Mouse (Mus musculus): ENCODE measurements around the gene Ccdc146. TPM values are rescaled to one million over a fixed set of nuclear protein-coding genes. Genes with fewer than 3 reads are reported as not detected.
"Not testable (repeated sequence)": the region's sequence is repeated elsewhere in the genome, so short reads cannot be mapped to it uniquely, and the experiment has no call there.

Gene Ccdc146
- polyA plus RNA-seq, 1 experiment from 2014 or later = 0.50 TPM

GRCm38 (mm10) chr5:21366338-21367053 is 58.0 kb downstream of the Ccdc146 start:
- no peak for ATAC-seq
- Histone ChIP-seq H3K9ac (no peak overlapping the region), H3K4me1 (no peaks in the 10 kb centered on the region; the same call in 1 of the 2 replicates), H3K27ac (no peak overlapping the region), H3K36me3 (ENCODE audit: poor library complexity, severe bottlenecking) (no peaks in the 10 kb centered on the region), H3K9me3 (replicated peaks) (no peaks in the 10 kb centered on the region), H3K27me3 (no peaks in the 10 kb centered on the region), H3K4me3 (no peak overlapping the region), H3K4me2 (no peak overlapping the region)
- 51% methylated on average over 4 of the region's 4 CpGs for WGBS

DNA sequence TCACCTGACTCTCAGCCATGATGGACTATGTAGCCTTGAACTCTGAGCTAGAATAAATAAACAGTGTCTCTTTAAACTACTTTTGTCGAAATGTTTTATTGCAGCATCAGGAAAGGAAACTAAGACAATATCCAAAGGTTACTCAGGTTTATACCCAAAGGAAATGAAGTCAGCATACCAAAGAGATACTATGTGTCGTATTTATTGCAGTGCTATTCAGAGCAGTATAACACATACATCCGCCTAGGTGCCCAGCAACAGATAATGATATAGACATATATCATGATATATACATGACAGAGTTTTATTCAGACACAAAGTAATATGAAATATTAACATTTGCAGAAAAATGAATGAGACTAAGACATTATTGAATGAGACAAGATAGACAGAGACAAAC is 61.1 kb downstream of the Ccdc146 start:
- H3K36me3 ChIP-seq (ENCODE audit: poor library complexity, severe bottlenecking) = no peaks in the 10 kb centered on the region

DNA sequence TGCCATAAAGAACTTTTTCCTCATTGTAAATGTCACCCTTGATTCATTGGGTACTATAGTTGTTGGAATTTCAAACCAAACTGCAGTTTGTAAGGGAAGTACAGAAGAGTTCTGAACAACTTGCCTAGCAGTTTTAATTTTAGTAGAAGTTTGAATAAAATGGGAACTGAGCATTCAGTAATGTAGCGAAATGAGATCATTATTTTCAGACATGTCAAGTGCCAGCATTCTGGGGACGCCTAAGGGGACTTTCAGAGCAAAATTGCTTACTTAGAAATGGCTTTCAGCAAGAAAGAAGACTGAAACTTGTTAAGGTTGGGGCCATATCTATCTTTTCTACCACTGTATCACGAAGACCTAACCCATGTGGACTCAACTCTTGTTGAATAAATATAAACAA is 65.8 kb downstream of the Ccdc146 start:
- Histone ChIP-seq H3K9me3 (replicated peaks) (no peaks in the 10 kb centered on the region), H3K4me3 (no peak overlapping the region), H3K4me2 (no peak overlapping the region), H3K27me3 (no peaks in the 10 kb centered on the region), H3K4me1 (peaks cover 4% of the 10 kb centered on the region; the same call in 1 of the 2 replicates), H3K27ac (no peak overlapping the region), H3K9ac (no peak overlapping the region), H3K36me3 (ENCODE audit: poor library complexity, severe bottlenecking) (no peaks in the 10 kb centered on the region)
- 83% methylated on average over 3 of the region's 3 CpGs for WGBS
- no peak for ATAC-seq

More for the DNA sequence above, 61.1 kb downstream of the Ccdc146 start:
- Histone ChIP-seq H3K9ac (no peak overlapping the region), H3K9me3 (replicated peaks) (no peaks in the 10 kb centered on the region), H3K4me3 (no peak overlapping the region), H3K4me2 (no peak overlapping the region), H3K27me3 (no peaks in the 10 kb centered on the region), H3K27ac (no peak overlapping the region), H3K4me1 (no peaks in the 10 kb centered on the region)
- ATAC-seq = no peak
- WGBS = 90% methylated on average over 3 of the region's 3 CpGs

DNA sequence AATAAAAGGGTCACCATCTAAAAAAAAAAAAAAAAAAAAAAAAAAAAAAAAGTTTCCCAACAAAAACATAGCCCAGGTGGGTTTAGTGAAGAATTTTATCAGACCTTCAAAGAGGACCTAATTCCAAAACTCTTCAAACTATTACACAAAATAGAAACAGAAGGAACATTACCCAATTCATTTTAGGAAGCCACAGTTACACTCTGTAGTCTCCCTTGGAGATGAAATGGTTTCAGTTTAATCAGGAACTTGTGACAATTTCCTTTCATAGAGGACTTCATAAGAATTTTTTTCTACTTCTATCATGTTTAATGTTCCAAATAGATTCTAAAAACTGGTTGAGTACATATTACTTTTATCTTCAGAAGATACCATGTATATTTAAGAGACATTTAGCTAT is 72.8 kb downstream of the Ccdc146 start:
- no peak overlapping the region for H3K4me3 ChIP-seq
- no peak overlapping the region for H3K4me2 ChIP-seq
- H3K4me1 ChIP-seq = peaks cover 4% of the 10 kb centered on the region; the same call in 1 of the 2 replicates
- no peaks in the 10 kb centered on the region for H3K9me3 ChIP-seq (replicated peaks)
- H3K27ac ChIP-seq = no peak overlapping the region
- no peaks in the 10 kb centered on the region for H3K36me3 ChIP-seq (ENCODE audit: poor library complexity, severe bottlenecking)
- H3K9ac ChIP-seq = no peak overlapping the region
- no peak for ATAC-seq
- H3K27me3 ChIP-seq = no peaks in the 10 kb centered on the region

DNA sequence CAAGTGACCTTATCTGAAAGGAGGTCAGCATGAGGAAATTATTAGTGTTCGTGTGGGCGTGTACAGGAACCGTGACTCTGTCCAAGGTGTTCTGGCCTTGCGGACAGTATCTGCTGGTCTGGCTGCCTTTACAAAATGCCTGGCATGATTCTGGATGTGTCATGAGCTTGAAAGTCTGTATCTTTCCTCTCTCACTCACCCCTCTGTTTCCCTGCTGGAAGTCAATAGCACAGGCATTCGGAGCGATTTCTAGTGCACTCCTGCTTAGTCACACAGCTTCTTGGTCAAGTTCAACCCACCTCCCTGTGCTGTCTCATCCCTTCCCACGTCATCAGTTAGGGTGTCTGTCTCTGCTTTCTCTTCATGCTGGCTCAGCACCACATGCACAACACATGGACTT is 76.1 kb downstream of the Ccdc146 start:
- H3K9ac ChIP-seq = no peak overlapping the region
- no peaks in the 10 kb centered on the region for H3K27me3 ChIP-seq
- no peak for ATAC-seq
- H3K4me3 ChIP-seq = no peak overlapping the region
- no peaks in the 10 kb centered on the region for H3K36me3 ChIP-seq (ENCODE audit: poor library complexity, severe bottlenecking)
- no peaks in the 10 kb centered on the region for H3K4me1 ChIP-seq
- H3K4me2 ChIP-seq = no peak overlapping the region
- no peaks in the 10 kb centered on the region for H3K9me3 ChIP-seq (replicated peaks)
- H3K27ac ChIP-seq = no peak overlapping the region
- 92% methylated on average over 7 of the region's 7 CpGs for WGBS

GRCm38 (mm10) chr5:21342265-21342664 is 82.2 kb downstream of the Ccdc146 start:
- H3K4me1 ChIP-seq; H3K9ac ChIP-seq; H3K27me3 ChIP-seq; H3K4me3 ChIP-seq; H3K9me3 ChIP-seq (replicated peaks); H3K4me2 ChIP-seq; ATAC-seq; H3K36me3 ChIP-seq (ENCODE audit: poor library complexity, severe bottlenecking); H3K27ac ChIP-seq: not testable (repeated sequence)

DNA sequence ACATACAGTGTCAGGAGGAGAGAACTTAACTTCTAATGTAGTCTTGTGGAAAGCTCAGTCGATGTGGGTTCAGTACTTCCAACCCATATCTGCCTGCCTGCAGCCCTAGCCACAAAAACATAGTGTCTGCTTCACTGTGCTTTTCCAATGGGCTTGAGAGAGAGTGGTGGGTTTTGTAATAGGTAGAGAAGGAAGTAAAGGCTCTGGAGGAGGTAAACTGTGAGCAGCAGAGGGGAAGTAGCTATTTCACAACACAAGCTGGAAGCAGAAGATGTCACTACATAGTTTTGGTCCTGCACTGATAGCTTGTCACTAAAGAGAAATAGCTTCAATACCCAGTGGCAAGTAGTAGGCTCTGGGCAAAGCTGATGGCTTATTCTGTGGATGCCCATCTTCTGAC is 92.4 kb downstream of the Ccdc146 start:
- Histone ChIP-seq H3K36me3 (ENCODE audit: poor library complexity, severe bottlenecking) (no peaks in the 10 kb centered on the region), H3K9me3 (replicated peaks) (no peaks in the 10 kb centered on the region), H3K27me3 (no peaks in the 10 kb centered on the region), H3K4me2 (no peak overlapping the region), H3K27ac (no peak overlapping the region), H3K4me3 (no peak overlapping the region), H3K4me1 (peaks cover 13% of the 10 kb centered on the region; the same call in 1 of the 2 replicates), H3K9ac (no peak overlapping the region)
- 82% methylated on average over 1 of the region's 1 CpGs for WGBS
- no peak for ATAC-seq

GRCm38 (mm10) chr5:21331656-21332055 is 92.8 kb downstream of the Ccdc146 start:
- no peaks in the 10 kb centered on the region for H3K9me3 ChIP-seq (replicated peaks)
- 77% methylated on average over 5 of the region's 5 CpGs for WGBS
- H3K27me3 ChIP-seq = no peaks in the 10 kb centered on the region
- no peak overlapping the region for H3K9ac ChIP-seq
- no peak overlapping the region for H3K4me3 ChIP-seq
- H3K4me2 ChIP-seq = no peak overlapping the region
- ATAC-seq = no peak
- no peaks in the 10 kb centered on the region for H3K36me3 ChIP-seq (ENCODE audit: poor library complexity, severe bottlenecking)
- H3K27ac ChIP-seq = no peak overlapping the region
- peaks cover 13% of the 10 kb centered on the region; the same call in 1 of the 2 replicates for H3K4me1 ChIP-seq

- Histone ChIP-seq H3K9me3 (replicated peaks) (no peaks in the 10 kb centered on the region), H3K4me2 (no peak overlapping the region), H3K27ac (no peak overlapping the region), H3K27me3 (no peaks in the 10 kb centered on the region), H3K4me1 (peaks cover 13% of the 10 kb centered on the region; the same call in 1 of the 2 replicates), H3K4me3 (no peak overlapping the region), H3K9ac (no peak overlapping the region), H3K36me3 (ENCODE audit: poor library complexity, severe bottlenecking) (no peaks in the 10 kb centered on the region)
- ATAC-seq = no peak
- 40% methylated on average over 11 of the region's 11 CpGs for WGBS
Observed at GRCm38 (mm10) chr5:21329672-21330665, 94.5 kb downstream of the Ccdc146 start.

DNA sequence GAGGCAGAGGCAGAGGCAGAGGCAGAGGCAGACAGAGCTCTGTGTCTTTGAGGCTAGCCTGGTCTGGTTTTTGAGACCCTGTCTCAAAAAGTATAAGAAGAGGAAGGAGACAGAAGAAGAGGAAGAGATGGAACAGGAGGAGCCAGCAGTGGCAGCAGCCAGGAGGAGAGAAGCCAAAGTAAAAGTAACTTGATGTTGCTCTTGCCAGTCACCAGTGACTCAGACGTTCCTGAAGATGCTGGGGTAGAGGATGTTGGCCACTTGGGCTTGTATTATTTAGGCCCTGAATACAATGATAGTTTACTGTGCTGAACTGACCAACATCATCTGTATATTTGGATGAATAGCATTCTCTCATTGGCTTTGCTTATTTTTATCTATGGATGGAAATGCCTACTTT is 95.9 kb downstream of the Ccdc146 start:
- H3K27ac ChIP-seq = no peak overlapping the region
- H3K9ac ChIP-seq = no peak overlapping the region
- WGBS = 77% methylated on average over 1 of the region's 1 CpGs
- no peak for ATAC-seq
- no peak overlapping the region for H3K4me3 ChIP-seq
- H3K9me3 ChIP-seq (replicated peaks) = no peaks in the 10 kb centered on the region
- H3K4me2 ChIP-seq = no peak overlapping the region
- H3K27me3 ChIP-seq = no peaks in the 10 kb centered on the region
- no peaks in the 10 kb centered on the region for H3K36me3 ChIP-seq (ENCODE audit: poor library complexity, severe bottlenecking)
- peaks cover 13% of the 10 kb centered on the region; the same call in 1 of the 2 replicates for H3K4me1 ChIP-seq

- peaks cover 9% of the 10 kb centered on the region; the same call in 1 of the 2 replicates for H3K4me1 ChIP-seq
Observed at GRCm38 (mm10) chr5:21326494-21326893, 98.0 kb downstream of the Ccdc146 start.

DNA sequence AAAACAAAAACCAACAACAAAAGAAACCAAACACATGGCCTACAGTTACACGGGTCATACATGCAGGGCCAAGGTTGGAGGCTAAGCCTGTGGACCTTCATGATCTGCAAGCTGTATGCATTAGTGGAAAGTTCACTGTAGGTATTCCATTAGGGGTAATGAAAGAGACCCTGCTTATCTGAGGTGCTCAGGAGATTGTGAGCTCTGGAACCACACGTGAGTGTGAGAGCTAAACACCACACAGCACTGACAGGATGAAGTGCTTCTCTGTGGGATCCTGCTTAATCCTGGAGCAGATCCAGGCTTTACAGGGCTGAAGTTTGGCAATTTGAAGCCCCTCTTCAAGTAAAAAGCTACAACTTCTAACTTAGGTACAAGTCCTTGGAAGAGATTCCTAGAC is 104.3 kb downstream of the Ccdc146 start:
- no peak for ATAC-seq
- 85% methylated on average over 2 of the region's 2 CpGs for WGBS
- H3K27ac ChIP-seq = no peak overlapping the region
- H3K27me3 ChIP-seq = no peaks in the 10 kb centered on the region
- H3K36me3 ChIP-seq (ENCODE audit: poor library complexity, severe bottlenecking) = no peaks in the 10 kb centered on the region
- H3K9ac ChIP-seq = no peak overlapping the region
- H3K4me3 ChIP-seq = no peak overlapping the region
- H3K9me3 ChIP-seq (replicated peaks) = no peaks in the 10 kb centered on the region
- H3K4me2 ChIP-seq = no peak overlapping the region
- no peaks in the 10 kb centered on the region for H3K4me1 ChIP-seq

More at GRCm38 (mm10) chr5:21326494-21326893, 98.0 kb downstream of the Ccdc146 start:
- no peak overlapping the region for H3K9ac ChIP-seq
- no peak overlapping the region for H3K4me2 ChIP-seq
- peak; percentile 65; the same call in 1 of the 2 replicates for ATAC-seq
- no peaks in the 10 kb centered on the region for H3K27me3 ChIP-seq
- H3K4me3 ChIP-seq = no peak overlapping the region
- no peaks in the 10 kb centered on the region for H3K36me3 ChIP-seq (ENCODE audit: poor library complexity, severe bottlenecking)
- H3K27ac ChIP-seq = no peak overlapping the region
- no peaks in the 10 kb centered on the region for H3K9me3 ChIP-seq (replicated peaks)
- WGBS = 33% methylated on average over 1 of the region's 1 CpGs

Measured in forebrain, embryonic 13.5 days (tissue).